Mouse (Mus musculus): ENCODE data around the gene Ppm1f.
"Not testable (repeated sequence)": the region's sequence is repeated elsewhere in the genome, so short reads cannot be mapped to it uniquely, and the experiment has no call there.

The Ppm1f gene

DNA sequence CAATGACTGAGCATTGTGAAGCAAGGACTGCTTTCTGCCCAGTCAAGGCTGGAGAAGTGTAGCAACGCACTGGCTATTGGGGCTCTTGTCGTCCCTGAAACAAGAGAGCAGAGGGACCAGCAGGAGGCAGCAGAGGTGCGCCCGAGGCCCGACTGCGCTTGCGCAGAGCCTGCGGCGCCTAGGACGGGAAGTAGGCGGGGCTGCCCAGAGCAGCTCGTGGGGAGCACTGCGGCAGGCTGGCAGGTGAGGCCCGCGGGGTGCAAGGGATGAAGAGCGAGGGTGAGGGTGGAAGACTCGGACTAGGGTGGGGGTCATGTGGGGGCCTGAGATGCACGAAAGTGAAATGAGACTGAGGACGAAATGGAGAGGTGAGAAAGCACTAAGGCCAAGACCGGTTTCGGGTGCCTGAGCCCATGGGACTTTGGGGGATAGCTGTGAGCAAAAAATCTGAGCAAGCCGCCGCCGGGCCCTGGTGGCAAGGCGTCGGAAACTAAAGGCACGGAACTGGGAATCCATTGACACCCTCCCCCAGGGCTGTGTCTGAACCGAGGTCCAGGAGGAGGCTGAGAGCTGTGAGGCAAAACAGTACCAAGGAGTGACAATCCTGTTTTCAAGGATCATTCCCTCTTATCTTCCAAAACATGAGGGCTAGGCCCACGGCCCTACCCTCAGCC, at the start of gene Ppm1f:
Gene Ppm1f, plus strand, starts transcription at position 88 of the 674 bp plus-strand sequence.
- peak; percentile 90 to 94 for DNase-seq (ENCODE audit: low spot score in 2 of 2)

DNA sequence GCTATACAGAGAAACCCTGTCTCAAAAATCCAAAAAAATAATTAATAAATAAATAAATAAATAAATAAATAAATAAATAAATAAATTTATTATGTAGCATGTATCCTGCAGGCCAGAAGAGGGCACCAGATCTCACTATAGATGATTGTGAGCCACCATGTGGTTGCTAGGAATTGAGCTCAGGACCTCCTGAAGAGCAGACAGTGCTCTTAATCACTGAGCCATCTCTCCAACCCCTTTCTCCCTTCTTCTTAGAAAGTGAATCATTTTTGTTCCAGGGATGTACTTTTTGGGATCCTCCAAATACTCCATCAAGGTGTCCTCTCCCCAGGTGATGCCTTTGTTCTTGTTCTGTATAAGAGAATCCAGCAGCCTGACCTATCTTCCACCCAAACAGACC, 47.1 kb upstream of the Ppm1f start:
- no peak for DNase-seq (ENCODE audit: low spot score in 2 of 2)

DNA sequence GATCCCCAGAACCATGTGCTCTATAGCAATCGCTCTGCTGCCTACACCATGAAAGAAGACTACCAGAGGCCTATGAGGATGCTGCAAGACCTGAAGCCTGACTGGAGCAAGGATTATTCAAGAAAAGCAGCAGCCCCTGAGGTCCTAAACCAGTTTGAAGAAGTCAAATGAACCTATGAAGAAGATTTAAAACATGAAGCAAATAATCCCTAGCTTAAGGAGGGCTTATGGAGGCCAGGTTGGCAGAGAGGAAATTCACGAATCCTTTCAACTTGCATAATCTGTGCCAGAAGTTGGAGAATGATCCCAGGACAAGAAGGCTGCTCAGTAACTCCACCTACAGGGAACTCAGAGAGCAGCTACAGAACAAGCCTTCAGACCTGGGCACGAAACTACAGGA, 43.9 kb upstream of the Ppm1f start:
- DNase-seq (ENCODE audit: low spot score in 2 of 2) = no peak

DNA sequence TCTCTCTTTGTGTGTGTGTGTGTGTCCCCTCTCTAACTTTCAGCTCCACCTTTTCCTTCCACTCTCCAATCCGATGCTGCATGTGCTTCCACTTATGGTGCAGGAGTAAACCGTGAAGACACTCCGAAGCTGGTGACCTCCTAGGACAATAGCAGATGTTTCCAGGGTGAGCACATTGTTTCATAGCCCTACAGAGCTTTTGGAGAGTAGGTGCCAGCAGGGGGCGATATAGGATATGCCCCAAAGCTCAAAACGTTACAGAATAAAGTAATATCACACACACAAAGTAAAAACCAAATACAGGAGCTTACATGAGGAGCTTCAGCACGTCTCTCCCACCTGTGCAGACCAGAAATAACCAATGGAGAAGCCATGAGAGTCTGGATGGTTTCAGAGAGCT, 41.4 kb upstream of the Ppm1f start:
- no peak for DNase-seq (ENCODE audit: low spot score in 2 of 2)

DNA sequence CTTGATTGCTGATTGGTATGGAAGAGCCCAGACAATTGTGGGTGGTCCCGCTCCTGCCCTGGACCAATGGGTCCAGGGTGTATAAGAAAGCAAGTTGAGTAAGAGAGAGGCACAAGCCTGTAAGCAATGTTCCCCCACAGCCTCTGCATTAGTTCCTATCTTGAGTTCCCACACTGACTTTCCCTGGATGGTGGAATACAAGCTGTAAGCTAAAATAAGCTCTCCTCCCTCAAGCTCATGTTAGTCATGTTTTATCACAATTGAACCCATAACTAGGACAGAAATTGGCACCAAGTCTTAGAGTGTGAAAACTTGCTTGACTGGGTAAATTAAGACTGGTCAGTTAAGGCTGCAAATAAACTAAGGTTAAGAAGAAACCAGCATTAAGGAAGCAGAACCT, 40.7 kb upstream of the Ppm1f start:
- no peak for DNase-seq (ENCODE audit: low spot score in 2 of 2)

DNA sequence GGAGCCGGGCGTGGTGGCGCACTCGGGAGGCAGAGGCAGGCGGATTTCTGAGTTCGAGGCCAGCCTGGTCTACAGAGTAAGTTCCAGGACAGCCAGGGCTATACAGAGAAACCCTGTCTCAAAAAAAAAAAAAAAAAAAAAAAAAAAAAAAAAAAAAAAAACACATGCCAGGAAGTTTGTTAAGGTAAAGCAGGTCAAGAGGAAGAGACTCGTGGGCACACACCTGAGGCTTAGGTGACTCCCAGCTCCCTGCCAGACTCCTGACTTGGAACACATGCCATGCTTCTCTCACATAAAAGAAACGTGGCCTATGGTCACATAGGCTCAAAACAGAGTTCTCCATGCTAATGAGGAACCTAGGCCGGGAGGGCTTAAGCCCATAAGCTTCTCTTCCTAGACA, 40.2 kb upstream of the Ppm1f start:
- not testable (repeated sequence) for DNase-seq (ENCODE audit: low spot score in 2 of 2)

DNA sequence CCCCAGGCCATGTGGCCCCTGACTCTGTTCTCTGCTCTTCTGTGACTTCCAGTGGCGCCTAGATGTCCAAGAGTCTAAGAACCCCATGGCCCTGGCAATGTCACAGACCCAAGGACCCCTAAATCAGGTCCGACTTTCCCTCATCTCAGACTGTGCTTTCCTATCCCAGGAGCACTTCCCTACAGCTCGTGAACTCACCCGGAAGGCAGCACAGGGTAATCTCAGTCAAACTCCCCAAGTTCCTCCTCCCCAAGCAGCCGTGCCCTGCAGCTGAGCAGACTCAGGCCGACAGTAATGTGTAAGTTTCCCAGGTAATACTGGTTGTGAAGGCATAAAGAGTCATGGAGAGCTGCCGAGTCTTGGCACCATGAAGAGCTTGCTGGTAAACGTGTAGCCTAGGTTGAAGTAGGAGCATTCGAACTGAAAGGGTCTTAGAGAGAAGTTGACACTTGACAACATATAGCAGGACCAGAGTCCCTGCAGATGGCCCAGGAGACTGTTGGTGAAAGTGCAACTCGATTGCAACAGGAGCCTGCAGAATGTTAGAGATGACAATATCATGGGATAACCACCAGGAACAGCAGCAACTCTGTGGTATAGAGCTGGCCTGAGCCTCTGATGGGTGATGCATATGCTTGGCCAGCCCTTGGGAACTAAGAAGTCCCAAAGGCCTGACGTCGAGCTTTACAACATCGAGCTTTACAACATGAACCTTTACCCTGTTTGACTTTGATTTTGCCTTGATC, 39.4 kb upstream of the Ppm1f start:
- DNase-seq (ENCODE audit: low spot score in 2 of 2) = no peak

DNA sequence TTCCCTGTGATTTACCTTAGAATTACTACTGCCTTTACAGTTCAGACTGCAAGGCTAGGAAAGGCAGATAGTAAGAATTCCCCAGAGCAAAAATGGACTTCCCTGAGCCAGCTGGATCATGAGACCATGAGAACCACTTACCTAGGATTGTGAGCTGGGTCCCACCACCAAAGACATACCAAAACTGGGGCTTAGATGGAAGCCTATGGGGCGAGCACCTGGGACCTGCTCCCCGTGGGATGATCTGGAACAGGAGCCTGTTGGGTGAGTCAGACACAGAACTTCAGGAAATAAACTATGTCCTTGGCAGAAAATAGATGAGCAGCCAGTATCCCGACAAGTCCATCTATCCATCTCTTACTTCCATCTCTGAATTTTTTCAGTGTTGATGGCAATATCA, 34.0 kb upstream of the Ppm1f start:
- DNase-seq (ENCODE audit: low spot score in 2 of 2) = no peak

DNA sequence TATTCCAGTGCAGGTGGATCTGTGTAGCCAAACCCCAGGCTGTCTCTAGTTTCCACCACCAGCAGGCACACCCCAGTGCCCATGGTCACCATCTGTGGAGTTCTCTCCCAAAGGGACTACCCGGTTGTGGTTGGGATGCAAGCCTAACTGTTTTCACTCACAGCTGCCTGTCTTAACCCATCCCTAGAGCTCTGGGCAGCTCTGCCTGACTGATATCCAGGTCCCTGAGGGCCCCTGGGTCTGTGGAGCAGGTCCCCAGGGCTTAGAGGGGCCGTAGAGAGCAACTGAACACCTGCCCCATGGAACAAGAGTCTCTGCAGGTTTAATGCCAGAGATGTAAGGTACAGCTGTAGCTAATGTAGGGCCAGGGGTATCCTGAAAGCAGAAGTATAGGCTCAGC, 32.3 kb upstream of the Ppm1f start, which contains the start of gene Igll1:
Gene Igll1, minus strand, starts transcription at position 8 of the 400 bp plus-strand sequence.
- DNase-seq (ENCODE audit: low spot score in 2 of 2) = no peak

DNA sequence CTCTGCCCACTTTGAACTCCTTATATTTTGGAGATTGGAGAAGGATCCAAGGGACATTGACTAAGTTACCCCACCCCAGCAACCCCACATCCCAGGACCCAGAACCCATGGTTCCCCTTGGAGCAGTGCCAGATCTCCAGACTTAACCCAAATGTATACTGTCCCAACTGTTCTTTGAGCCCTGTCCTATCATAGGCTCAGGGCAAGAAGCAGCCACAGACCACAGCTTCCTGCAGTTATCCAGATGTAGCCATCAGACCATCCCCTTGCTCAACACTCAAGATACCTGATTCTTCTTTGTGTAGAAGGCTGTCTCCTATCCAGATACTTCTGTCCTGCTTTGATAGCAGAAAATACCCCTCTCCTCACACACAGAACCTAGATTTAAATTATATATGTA, 31.1 kb upstream of the Ppm1f start:
- DNase-seq (ENCODE audit: low spot score in 2 of 2) = no peak

DNA sequence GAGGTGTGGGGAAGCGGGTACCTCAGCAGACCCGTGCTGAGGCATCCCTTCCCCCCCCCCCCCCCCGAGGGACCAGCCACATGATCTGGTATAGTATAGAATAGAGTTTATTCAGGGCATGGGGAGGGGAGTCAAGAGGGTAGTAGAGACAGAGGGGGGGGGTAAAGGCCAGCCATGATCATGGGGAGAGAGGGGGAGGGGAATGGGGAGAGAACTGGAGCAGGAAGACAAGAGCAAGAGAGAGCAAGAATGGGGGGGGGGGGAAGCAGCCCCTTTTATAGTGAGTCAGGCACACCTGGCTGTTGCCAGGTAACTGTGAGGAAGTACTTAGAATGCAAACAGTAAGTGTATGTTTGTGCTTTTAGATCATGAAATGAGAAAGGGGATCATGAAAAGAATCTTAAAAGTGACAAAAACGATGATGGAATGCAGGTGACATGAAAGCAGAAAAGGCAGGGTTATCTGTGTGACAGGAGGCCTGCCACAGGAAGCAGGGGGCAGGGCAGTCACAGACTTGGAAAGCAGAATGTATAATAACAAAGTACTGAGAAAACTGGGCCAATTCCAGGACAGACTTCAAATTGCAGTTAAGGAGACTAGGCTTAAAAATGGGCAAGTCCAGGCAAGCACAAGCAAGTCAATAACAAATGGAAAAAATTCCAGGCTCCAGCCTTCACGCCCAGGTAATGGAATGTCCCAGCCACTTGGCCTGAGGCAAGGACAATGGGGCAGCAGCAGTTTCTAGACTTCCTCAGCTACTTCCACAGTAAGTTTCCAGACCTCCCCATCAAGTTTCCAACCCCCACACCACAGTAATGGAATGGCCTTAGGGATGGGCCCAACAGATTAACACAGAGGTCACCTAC, 30.3 kb upstream of the Ppm1f start:
- no peak for DNase-seq (ENCODE audit: low spot score in 2 of 2)

DNA sequence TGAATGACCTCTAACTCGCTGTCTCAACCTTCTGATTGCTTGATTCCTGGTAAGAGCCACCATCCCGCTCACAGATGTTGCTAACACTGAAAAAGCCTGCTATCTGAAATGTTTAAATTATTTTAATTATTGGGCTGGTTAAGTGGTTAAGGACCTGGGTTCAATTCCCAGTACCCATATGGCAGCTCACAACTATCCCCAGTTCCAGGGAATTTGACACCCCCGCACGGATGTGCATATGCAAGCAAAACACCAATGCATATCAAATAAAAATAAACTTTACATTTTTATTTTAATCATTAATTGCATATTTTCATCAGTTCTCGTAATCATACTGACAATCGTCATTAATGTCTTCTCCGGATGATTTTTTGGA, 26.0 kb upstream of the Ppm1f start:
- DNase-seq (ENCODE audit: low spot score in 2 of 2) = no peak

DNA sequence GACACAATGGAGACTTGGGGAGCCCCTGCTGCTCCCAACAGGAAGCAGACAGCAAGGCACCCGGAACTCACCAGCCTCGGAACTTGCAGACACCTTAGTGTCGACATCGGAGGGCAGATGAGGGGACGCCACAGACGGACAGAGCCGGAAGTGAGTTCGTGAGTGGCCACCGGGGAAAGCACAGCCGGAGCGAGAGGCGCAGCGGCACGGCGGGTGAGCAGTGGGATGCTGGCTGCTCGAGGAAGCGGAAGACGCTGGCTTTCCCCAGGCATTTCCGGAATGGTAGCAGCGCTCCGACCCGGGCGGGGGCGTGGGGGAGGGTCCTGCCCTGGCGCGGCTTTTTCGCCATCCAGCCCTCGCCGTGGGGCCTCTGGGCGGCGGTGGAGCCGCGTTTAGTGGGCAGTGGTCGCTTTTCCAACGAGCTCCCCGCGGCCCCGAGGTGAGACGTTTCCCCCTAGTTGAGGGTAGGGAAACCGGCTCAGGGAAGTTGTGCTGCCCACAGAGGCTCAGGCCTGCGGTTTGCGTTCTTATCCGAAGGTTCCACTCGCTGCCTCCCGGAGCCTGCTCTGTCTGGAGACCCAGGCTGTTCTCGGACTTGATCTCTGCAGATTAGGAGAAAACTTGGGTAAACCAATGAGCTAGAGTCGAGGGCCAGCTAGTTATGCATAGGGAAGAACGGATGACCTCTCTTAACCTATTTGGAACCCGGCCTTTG, 25.5 kb upstream of the Ppm1f start, which contains the start of the genes Top3b and Vpreb1:
Gene Top3b, plus strand, starts transcription at position 120 of the 715 bp plus-strand sequence.
Gene Vpreb1, minus strand, starts transcription at position 227 of the 715 bp plus-strand sequence.
- DNase-seq (ENCODE audit: low spot score in 2 of 2) = peak; percentile 84 to 87

DNA sequence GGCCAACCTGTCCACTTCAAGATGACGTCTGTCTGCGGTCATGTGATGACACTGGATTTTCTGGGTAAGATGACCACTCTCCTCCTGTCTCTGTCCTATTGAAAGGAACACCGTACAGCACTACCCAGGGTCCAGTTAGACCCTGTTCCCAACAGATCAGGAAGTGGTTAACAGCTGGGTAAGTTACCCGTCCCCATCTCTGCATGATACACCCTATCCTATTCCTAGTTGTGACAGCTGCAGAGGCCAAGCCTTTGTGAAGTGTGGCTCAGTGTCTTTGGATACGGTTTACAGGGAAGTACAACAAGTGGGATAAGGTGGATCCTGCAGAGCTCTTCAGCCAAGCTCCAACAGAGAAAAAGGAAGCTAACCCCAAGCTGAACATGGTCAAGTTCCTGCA, 17.2 kb upstream of the Ppm1f start:
- DNase-seq (ENCODE audit: low spot score in 2 of 2) = no peak

DNA sequence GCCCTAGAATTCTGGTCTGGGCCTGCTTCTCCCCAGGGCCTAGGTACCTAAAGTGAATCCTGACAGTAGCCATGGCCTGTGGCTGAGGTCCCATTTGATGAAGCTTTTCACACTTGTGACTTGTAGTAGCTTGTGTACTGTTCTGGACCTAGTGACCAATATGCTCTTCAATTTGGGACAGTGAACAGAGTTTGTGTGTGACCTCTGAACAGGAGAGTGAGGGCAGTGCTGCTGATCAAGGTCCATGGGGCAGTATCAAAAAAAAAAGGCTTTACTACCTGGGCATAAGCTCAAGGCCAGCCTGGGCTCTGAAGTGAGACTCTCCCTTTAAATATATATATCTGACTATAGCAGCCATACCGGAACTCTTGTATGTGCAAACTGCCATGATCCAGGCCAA, 7.9 kb upstream of the Ppm1f start:
- DNase-seq (ENCODE audit: low spot score in 2 of 2) = no peak

DNA sequence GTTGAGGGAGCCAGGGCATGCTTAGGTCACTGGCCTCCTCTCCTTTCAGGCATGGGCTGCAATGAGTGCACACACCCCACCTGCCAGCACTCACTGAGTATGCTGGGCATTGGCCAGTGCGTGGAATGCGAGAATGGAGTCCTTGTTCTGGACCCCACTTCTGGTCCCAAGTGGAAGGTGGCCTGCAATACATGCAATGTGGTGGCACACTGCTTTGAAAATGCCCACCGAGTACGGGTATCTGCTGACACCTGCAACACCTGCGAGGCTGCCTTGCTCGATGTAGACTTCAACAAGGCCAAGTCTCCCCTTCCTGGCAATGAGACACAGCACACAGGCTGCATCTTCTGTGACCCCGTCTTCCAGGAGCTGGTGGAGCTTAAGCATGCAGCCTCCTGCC, 3.9 kb upstream of the Ppm1f start:
- no peak for DNase-seq (ENCODE audit: low spot score in 2 of 2)

DNA sequence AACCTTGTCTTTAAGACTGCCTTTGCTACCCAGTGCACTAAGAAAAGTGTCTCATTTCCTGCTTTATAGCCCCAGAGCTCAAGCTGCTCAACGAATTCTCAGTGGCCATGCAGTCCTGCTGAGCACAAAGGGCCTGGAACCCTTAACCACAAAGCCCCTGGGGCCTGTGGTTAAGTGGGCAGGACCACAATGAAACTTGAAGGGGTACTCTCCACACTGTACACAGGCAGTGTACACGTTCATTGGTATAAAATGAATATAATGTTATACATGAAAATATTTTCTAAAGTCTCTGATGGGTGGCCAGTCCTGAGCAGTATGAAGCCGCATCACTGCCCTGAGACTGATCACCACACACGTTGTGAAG, 271 bp upstream of the Ppm1f start:
- DNase-seq (ENCODE audit: low spot score in 2 of 2) = no peak

DNA sequence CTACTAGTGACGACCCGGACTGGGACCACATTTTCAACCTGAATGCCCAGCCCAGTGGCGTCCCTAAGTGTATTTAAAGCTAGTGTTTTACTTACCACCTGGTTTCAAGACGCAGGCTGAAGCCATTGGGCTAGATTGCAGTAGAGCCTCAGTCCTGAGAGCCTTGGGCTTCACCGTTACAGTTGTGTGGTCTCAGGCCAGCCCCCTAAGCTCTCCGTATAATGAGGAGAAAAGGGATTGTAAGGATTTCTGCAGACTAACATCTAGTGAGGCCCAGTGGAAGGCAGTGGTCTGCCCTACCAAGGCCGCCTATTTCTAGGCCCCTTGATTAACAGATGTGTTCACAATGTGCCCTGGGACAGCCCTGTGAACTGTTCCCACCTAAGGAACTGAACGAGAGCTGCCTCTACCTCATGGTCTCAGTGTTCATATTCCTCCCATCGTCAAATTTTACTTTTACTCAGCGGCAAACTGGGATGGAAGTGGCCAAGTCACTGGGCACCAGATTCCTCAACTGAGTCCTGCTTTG, 851 bp downstream of the Ppm1f start:
- no peak for DNase-seq (ENCODE audit: low spot score in 2 of 2)

DNA sequence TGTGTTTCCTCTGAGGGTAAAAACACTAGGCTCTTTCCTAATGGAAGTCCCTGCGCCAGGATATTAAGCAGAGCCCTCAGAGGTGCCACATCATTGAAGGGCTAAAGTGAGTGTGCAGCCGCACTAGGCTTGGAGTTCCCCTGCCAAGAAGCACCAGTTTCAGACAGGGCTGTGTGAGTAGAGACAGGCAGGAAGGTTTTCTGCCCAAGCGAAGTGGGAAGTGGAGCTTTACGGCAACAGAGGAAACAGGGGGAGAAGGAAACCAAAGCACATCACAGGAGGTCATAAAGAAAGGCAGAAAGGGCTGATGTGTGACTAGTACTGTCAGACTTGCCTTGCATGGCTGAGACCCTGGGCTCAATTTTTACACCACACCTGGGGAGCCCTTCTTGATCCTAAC, 6.1 kb downstream of the Ppm1f start:
- no peak for DNase-seq (ENCODE audit: low spot score in 2 of 2)

DNA sequence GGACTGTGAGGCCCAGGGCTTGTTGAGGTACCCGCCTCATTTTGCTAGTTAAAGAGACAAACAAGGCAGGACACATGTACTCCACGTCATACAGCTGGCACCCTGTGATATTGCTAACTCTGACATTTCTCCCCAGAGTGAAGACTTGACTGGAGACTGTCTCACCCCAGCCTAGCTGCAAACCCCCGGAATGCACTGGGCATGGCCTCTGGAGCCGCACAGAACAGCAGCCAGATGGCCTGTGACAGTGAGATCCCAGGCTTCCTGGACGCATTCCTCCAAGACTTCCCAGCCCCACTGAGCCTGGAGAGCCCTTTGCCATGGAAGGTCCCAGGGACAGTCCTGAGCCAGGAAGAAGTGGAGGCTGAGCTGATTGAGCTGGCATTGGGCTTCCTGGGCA, 6.9 kb downstream of the Ppm1f start:
- no peak for DNase-seq (ENCODE audit: low spot score in 2 of 2)

DNA sequence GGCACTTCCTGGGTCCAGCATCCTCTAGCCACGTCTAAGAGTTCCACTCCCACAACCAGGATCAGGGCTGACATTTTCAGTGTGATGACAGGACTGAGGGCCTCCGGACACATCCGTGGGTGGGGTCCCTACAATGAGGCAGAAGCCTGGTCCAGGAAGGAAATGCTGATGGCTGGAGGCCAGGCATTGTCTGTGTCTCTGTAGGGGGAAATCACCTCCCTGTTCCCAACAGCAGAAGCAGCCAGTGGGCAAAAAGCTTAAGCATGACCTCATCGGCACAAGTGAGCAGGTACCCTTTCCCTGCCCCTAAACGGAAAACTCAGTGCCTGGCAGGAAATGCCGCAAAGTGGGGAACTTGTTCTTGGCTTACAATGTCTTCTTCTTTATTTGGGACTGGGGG, 11.5 kb downstream of the Ppm1f start:
- DNase-seq (ENCODE audit: low spot score in 2 of 2) = no peak

Data from frontal cortex, postnatal 14 days (tissue).